Mouse (Mus musculus): ENCODE data around the gene Dazap1.
"Not testable (repeated sequence)": the region's sequence is repeated elsewhere in the genome, so short reads cannot be mapped to it uniquely, and the experiment has no call there.

Dazap1 gene

DNA sequence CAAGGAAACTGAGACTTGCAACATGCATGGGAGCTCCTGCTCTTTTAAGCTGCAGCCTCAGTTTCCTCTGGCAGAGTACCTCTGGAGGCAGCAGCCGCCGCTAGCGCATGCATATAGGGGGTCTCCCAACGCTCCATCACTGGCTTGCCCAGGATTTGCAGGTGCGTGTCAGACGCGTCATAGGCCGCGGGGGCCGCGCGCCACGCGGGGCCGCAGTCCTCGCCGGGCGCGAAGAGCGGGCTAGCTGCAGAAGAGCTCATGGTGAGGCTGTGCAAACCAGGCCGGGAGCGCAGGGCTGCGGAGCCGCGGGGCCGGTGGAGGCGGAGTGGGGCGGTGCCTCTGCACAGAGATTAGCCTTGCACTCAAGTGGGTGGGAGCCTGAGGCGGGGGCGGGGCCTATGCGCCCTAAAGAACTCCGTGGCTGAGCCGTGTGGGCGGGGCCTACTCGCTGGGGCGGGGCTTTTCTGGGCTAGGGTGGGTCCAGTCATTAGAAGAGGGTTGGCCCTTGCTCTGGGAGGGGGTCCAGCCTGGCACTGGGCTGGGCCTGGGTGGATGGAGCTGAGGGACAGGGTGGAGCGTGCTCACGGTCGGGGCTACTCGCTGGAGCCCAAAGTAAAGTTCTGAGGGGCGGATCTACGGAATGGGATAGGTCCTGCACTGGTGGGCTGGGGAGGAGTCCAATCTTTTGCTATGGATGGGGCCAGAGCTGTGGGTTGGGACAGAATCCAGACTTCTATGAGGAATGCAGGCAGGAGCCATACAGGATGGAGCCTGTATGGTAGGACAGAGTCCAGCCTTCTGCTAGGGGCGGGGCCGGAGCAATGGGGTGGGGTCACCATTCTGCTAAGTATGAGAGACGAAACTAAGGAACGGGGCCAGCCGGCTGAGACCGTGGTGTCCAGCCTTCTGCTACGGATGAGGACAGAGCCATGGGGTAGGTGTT is at the start of gene Dazap1, which contains the start of gene Gamt:
Gene Dazap1 (plus strand): TSS at position 845 of the 943 bp plus-strand sequence.
Gene Gamt (minus strand): TSS at position 371 of the 943 bp plus-strand sequence.
- in situ Hi-C loops (cut with MboI, MseI) = no loop called here

DNA sequence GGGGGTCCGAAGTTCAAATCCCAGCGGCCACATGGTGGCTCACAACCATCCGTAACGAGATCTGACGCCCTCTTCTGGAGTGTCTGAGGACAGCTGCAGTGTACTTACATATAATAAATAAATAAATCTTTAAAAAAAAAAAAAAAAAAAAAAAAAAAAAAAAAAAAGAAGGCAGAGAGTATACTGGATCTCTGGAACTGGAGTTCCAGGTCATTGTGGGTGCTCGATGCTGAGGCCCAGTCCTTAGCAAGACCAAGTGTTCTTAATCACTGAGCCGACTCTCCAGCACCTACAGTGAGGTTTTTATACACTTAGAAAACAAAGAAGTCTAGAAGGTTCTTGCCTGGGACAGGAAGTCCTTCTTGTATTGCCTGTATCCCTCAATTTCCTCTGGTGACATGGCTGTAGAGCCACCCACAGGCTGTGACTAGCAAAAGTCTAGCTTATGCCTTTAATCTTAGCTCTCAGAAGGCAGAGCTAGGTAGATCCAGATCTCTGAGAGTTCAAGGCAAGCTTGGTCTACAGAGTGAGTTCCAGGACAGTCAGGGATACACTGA is 49.7 kb upstream of the Dazap1 start:
- in situ Hi-C loops (cut with MboI, MseI) = not testable (repeated sequence)

DNA sequence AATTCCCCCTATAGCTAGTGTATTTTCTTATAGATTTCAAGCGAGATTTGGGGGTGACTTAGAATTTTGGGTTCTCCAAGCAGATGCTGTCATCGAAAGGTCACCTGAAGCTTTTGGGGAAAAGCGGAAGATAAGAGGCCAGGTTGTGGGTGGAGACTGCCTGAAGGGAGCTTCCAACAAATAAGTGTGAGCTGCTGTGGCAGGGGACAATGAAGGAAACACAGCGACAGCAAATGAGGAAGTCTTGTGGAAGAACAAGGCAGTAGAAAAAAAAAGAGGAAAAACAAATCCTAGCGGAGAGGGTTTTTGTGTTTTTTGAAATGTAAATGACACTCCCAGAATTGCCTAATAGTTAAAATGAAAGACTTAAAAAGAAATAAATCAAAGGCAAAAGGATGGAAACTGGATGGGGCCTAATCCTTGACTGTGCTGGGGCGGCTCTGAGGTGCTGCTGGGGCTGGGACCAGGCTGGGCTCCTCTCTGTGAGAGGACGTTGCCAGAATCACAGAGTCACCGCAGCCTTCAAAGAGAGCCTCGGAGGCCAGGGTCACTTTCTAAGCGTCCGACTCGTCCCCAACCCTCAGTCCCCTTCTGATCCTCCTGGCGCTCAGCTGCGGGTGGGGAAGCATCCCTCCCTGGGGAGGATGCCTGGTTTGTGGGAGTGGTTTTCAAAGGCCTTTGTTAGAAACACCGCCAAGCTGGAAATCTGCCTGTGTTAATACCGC is 46.1 kb upstream of the Dazap1 start:
- in situ Hi-C loops (cut with MboI, MseI) = no loop called here

DNA sequence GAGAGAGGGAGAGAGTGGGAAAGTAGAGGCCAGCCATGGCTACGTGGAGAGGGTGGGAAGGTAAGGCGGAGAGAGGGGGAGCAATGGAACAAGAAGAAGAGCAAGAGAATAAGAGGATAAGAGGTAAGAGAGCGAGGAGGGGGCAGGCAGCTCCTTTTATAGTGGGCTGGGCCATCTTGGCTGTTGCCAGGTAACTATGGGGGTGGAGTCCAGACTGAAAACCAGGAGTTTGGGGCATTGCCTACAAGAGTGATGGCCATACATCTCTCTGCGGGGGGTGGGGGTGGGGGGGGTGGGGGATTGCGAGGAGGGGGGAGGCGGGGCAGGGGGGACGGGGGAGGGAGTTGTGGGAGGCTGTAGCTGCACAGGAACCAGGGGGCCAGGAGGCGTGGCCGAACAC is 40.6 kb upstream of the Dazap1 start:
- in situ Hi-C loops (cut with MboI, MseI) = no loop called here

DNA sequence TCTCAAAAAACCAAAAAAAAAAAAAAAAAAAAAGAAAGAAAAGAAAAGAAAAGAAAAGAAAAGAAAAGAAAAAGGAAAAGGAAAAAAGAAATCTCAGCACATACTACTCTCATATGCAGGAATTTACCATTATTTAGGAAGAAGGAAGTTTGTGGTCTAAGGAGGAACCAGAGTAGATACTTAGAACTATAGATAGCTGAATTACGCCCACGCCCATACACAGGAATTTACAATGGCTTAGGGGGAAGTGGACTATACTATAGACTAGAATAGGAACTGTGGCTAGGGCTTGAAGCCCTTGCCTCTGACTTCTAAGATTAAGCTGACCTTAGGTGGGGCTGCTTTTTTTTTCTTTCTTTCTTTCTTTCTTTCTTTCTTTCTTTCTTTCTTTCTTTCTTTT is 38.1 kb upstream of the Dazap1 start:
- in situ Hi-C loops (cut with MboI, MseI) = not testable (repeated sequence)

DNA sequence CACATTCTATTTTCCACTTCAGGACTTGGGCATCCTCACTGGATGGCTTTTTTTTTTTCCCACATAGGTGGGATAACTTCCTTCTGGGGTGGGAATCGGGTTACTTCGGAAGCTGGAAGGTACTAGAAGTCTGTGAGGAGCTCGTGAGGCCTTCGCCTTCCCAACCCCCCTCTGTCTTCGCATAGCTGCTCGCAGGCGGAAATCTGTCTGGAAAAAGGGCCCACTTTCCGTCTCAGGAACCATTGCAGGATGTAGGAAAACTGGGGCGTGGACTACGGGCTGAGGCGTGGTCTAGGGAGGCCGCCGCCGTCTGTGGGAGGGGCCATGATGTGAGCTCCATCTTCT is 35.2 kb upstream of the Dazap1 start:
- in situ Hi-C loops (cut with MboI, MseI) = no loop called here

DNA sequence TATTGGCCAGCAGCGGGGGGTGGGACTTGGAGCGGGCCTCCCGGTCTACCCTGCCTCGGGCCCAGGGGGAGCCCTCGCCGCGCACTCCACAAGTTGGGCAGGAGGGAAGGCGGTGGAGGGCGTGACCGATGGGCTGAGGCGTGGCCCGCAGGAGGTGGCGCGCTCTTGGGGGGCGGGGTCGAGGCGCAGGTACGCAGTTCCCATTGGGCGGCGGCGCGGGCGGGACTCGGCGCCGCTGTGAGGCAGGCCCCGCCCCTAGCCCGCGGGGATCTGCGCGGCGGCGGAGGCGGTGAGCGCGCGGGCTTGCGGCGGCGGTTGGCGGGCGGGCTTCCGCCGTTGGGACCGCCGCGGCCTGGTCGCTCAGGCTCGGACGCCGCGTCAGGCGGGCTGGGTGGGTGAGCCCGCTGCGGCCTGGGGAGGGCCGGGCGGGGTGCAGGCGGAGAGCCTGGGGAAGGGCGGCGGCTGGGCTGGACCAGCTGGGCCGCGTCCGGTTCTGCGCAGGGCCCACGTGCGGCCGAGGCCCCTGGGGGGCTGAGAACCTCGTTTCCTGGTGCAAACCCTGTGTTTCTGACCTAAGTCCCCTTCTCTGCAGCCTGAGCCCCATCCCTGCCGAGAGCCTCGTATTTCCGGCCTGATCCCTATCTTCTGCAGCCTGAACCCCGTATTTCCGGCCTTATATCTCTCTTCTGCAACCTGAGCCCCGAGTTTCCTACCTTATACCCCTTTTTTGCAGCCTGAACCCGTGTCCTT is 34.7 kb upstream of the Dazap1 start, which contains the start of gene Mum1:
Gene Mum1 (plus strand): TSS at position 19 of the 750 bp plus-strand sequence.
- in situ Hi-C loops (cut with MboI, MseI) = no loop called here

DNA sequence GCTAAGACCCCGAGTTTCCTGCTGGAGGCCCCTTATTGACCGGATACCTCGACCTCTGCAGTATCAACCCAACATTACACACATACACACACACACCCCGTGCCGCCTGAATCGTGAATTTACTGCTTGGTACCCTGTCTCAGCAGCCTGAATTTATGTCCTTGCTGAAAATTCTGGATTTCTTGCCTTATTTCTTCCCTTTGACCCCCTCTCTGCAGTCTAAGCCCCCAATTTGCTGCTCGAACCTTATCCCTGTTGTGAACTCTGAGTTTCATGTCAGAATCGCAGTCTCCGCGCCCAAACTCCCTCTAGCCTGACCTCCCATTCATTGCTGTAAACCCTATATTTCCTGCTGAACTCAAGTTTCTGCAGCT is 34.1 kb upstream of the Dazap1 start:
- in situ Hi-C loops (cut with MboI, MseI) = no loop called here

DNA sequence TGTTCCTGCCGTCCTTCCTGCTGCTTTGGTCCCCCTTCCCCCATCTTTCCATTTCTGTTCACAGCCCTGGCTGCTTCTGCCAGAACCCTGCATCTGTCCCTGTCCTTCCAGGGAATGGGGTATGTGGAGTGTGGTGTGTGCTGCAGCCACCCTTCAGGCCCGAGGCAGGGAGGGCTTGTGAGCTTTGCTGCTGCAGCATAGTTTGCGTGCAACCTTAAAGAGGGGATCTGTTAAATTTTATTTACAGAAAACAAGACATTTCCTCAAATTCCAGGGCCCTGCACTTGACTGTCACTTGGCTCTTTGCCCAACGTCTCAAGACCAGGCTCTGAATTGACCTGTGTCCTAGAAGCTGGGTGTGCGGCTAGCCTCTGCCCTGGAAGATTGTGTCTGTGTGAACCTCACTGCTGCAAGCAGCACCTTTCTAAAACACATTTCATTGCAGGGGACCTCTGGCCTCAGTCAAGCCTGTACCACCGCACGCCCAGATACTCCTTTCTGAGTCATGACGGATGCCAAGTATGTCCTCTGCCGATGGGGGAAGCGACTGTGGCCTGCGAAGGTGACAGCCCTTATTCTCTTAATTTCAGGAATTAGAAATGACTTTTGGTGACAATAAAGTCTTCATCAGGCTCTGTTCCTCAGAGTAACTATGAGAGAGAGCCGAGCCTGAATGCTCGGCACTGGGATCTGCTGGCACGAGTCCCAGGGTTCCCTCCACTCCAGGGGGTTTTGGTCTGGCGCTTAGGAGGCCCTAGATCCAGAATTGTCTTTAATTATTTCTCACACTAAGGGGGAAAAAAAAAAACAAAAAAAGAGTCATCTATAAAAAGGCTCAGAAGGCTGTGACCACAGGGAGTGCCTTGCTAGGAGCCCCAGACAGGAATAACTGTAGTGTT is 33.2 kb upstream of the Dazap1 start:
- in situ Hi-C loops (cut with MboI, MseI) = no loop called here

DNA sequence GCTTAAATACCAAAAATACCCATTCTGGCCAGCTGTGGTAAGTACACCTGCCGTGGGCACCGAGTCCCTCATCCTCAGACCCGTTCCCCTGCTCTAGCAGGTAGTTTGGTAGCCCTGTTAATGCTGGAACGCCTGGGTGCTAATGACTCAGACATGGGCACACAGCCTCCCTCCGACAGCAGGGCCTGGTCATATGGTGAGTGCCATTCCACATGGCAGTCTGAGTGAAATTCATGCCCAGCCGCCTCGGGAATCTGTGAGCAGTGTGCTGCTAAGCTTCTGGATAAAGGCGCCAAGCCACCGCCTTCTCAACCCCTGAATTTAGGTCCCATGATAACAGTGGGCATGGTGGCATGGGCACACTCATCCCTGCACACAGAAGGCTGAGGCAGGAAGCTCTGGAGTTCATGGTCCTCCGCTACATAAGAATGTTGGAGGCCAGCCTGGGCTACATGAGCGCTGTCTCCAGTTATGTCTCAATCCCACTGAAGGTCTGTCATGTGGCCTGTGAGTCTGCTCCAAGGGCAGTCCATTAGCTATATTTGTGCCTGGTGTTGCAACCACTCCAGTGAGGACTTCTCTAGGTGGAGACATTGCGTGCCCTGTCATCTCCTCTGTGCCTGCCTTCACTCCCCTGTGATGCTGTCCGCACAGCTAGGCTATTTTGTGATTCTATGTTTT is 25.0 kb upstream of the Dazap1 start:
- in situ Hi-C loops (cut with MboI, MseI) = no loop called here

DNA sequence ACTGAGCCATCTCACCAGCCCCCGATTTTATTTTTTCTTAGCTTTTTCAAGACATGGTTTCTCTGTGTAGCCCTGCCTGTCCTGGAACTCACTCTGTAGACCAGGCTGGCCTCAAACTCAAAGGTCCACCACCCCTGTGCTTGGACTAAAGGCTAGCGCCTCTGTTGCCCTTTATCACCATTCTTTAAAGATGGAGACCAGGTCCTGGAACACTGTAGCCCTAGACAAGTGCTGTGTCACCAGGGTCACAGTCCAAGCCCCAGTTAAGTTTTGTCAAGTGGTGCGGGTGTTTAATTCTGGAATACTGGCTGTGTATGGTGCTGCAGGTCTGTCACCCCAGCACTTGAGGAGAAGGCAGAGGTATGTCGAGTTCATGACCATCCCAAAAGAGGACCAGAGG is 24.3 kb upstream of the Dazap1 start:
- in situ Hi-C loops (cut with MboI, MseI) = no loop called here

DNA sequence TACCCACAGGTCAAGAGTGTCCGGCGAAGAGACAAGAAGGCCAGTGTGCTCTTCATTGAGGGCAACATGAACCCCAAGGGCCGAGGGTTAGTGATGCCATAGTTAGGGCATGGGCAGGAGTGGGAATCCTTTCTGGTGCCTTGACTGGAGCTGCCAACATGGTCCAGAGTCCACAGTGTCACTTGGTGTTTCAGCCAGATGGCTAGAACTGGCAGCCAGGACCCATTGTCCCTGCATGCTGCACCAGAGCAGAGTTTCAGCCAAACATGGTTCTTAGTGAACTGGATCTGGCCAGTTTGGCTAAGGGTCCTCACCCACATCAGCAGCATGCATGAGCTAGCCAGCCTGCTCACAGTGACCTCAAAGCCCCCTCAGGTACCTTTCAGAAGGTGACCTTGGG is 23.0 kb upstream of the Dazap1 start:
- in situ Hi-C loops (cut with MboI, MseI) = no loop called here

DNA sequence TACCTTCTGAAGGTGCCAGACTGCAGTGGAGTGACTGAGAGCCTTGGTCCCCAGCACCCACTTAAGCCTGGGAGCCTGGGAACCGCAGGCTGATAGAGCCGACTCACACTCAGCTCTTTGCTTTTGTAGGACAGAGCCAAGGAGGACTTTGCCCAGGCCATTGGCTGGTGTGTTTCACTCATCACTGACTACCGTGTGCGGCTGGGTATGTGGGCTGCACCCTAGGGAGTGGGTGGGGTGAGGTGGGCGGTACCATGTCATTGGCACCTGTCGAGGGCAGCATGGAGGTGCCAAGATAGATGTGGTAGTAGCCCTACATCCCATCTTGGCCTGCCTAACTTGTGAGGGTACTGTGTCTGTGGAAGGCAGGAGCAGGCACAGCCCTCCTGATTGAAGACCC is 21.5 kb upstream of the Dazap1 start:
- in situ Hi-C loops (cut with MboI, MseI) = no loop called here

DNA sequence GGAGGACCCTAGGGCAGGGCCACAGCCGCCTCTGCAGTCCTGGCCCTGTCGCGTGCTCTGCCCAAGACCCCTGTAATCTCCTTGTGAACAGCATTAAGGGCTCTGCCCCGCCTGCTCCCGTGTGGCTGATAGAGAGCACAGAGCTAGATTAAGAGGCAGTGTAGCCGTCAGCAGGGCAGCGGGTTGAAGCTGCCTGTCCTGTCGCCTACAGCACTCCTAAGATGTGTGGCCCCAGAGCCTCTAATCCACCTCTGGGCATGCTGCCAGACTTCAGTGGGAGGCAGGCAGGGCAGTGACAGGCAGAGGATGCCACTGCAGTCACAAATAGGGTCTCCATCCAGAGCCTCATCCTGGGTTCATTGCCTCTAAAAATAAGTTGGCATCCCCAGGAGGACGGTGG is 19.2 kb upstream of the Dazap1 start:
- in situ Hi-C loops (cut with MboI, MseI) = no loop called here

DNA sequence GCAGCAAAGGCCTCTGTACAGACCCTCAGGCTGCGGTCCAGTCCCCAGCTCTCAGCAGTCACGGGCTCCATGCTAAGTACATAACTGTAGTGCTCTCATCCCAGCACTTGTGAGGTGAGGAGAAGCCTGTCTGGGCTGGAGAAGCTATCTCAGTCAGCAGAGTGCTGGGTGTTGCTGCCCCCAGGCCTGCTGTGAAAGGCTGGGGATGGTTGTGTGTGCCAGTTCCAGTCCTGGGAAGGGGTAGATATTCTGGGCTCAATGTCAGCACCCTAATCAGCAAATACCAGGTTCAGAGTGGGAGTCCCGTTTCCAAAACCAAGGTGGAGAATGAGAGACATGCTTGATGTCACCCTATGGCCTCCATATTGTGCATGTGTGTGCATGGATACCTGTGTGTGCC is 18.7 kb upstream of the Dazap1 start:
- in situ Hi-C loops (cut with MboI, MseI) = no loop called here

DNA sequence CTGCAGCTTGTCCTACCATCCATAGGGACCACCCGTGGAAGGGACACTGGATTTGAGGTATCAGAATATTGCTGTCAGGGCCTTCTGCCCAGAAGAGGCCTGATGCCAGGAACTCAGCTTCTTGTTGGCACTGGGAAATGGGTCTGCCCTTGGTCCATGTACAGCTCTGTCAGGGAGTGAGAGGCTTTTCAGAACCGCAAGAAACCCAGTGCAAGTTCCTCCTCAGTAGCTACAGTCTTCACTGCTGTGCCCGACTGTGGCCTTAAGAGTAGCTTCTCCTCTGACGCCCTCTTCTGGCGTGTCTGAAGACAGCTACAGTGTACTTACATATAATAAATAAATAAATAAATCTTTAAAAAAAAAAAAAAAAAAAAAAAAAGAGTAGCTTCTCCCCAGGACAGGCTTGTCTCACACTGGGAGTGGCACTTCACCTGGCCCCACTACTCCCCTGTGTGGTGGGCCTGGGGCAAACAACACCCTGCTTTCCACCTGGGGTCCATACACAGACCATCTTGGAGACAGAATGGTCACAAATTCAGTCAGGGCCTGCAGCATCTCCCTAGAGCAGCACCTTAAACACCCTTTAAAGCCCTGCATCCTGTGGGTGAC is 16.4 kb upstream of the Dazap1 start:
- in situ Hi-C loops (cut with MboI, MseI) = loop anchor here (5.0 kb wide), 1 partner anchor 68 kb away; the partner anchor contains the start of gene Efna2

DNA sequence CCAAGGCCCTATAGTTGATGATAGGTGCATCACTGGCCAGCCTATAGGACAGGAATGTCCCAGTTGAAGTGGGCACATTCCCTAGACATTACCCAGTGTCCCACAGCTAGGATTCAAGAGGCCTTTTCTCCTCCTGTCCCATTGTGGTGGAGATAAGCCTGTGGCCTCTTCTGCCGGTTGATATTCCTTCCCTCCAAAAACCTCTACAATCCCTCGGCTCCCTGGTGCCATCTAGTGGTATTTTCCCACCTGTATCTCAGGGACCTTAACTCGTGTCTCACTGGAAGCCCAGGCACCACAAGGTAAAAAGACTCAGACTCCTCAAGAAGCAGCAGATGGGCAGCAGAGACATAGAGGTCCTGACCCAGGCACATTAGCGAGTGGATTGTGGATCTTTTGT is 15.7 kb upstream of the Dazap1 start:
- in situ Hi-C loops (cut with MboI, MseI) = loop anchor here (5.0 kb wide), 1 partner anchor 68 kb away; the partner anchor contains the start of gene Efna2

DNA sequence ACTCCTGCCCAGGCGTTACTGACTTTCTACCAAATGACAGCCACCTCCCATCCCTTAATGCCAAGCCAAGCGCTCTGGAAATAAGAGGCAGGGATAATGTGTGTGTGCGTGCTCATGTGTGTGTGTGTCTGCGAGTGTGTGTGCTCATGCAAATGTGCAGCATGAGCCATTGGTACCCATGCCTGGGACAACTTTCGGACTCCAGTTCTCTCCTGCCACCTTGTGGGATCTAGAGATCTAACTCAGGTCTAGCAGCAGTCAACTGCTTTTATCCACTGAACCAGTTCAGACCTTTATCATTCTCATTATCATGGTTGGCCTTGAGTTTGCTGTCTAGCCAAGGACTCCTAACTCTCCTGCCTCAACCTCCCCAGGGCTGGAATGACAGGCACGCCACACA is 13.4 kb upstream of the Dazap1 start:
- in situ Hi-C loops (cut with MboI, MseI) = loop anchor here (5.0 kb wide), 1 partner anchor 71 kb away; the partner anchor contains the start of gene Efna2

DNA sequence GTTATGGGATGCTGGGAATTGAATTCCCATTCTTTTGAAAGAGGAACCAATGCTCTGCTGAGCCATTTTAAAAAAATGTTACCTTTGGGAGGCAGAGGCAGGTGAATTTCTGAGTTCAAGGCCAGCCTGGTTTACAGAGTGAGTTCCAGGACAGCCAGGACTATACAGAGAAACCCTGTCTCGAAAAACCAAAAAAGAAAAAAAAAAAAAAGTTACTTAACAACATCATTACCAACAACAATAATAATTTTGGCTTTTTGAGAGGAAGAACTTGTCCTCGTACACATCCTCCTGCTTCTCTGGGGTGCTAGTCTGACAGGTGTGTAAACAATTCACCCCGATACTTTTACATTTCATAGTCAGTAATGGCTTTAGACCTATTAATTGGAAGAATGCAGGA is 12.8 kb upstream of the Dazap1 start:
- in situ Hi-C loops (cut with MboI, MseI) = loop anchor here (5.0 kb wide), 1 partner anchor 71 kb away; the partner anchor contains the start of gene Efna2

Measured in regulatory T cell (primary cell).